Mouse (Mus musculus): ENCODE measurements around the gene Aplp1.

The Aplp1 gene

DNA sequence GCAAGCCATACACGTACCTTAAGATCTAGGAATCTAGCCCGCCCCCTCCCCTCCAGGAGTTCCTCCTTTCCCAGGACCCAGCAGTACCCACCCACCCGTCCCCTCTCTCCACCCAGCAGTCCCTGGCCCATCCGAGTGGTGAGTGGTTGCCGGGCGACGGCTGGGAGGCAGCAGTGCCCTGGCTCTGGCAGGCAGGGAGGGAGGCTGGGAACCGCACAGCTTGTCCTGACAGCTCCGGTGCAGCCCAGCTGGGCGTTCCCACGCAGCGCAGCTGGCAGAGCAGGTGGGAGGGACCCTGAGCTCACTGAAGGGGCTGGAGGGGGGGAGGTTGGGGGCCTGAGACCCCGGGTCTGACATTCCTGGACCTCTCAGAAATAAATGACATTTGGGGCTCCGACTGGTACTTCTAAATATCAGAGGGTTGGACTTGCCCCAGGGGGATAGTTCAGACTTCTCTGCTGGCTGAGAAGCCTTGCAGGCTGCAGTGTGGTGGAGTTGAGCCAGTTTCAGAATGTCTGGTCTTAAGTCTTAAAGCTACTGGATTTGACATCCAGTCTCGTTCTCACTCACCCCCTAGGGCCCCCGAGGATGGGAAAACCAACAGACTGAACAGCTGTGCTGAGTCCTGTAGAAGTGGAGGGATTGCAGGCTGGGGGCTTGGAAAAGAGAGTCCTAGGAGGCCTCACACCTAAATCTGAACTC, 12.4 kb upstream of the Aplp1 start, which contains the start of the genes Kirrel2 and Nphs1:
TSS of gene Kirrel2 (minus strand) at position 62 of the 702 bp plus-strand sequence.
TSS of gene Nphs1 (plus strand) at position 687 of the 702 bp plus-strand sequence.
- DNase-seq (ENCODE audit: low read depth, low spot score) = no peak
- H3K36me3 ChIP-seq (ENCODE audit: control insufficient read depth, insufficient read depth, low read length, poor library complexity, severe bottlenecking) = no peaks in the 10 kb centered on the region
- H3K27me3 ChIP-seq (ENCODE audit: control insufficient read depth, insufficient read depth, low read length, poor library complexity, severe bottlenecking) = no peaks in the 10 kb centered on the region

DNA sequence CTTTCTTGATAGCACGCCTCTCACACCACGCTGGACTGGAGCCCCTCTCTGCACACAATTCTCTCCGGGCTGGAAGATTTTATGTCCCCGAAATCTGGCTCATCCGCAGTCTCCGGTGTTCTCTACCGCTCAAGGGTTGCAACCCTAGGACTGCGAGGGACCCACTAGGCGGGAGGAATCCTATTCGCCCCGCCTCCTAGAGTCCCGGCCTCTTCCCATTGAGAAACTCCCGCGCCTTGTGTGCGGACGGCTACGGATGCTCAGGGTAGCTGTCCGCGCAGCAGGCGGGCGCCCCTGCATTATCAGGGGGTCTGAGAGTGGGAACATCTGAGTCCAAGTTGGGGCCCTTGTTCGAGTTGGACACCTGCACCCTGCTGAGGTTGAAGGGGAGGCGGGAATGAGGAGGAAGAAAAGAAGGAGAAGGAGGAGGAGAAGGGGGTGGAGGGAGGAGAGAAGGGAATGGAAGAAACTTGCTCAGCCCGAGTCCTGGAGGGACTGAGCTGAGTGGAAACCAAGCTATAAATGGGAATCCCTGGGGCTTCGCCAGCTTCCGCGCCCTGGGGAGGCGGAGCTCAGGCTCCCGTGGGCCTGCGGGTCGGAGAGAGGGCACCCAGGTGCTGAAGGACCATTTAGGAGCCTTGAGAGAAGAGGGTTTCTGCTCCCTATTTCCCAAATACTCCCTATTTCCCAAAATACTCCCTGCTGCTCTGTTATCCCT, 11.7 kb upstream of the Aplp1 start:
- no peak for DNase-seq (ENCODE audit: low read depth, low spot score)
- no peaks in the 10 kb centered on the region for H3K27me3 ChIP-seq (ENCODE audit: control insufficient read depth, insufficient read depth, low read length, poor library complexity, severe bottlenecking)
- no peaks in the 10 kb centered on the region for H3K36me3 ChIP-seq (ENCODE audit: control insufficient read depth, insufficient read depth, low read length, poor library complexity, severe bottlenecking)

DNA sequence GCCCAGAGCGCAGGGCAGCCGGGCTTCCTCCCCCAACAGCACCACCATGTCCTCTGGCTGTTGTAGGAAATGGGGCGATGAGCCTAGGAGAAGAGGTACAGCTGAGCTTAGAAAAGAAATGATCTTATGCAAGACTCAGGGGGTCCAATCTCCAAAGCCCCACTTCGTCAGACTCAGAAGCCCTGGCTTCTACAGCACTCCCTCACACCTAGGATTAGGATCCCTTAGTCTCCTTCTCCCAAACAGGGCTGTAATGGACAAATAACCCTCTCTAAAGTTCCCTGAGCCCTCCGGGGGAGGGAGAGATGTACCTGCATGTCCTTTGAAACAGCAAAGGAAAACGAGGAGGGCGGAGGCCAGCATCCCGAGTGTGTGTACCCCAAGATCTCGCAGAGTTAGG, 11.2 kb upstream of the Aplp1 start:
- Histone ChIP-seq H3K36me3 (ENCODE audit: control insufficient read depth, insufficient read depth, low read length, poor library complexity, severe bottlenecking) (no peaks in the 10 kb centered on the region), H3K27me3 (ENCODE audit: control insufficient read depth, insufficient read depth, low read length, poor library complexity, severe bottlenecking) (no peaks in the 10 kb centered on the region)
- no peak for DNase-seq (ENCODE audit: low read depth, low spot score)

DNA sequence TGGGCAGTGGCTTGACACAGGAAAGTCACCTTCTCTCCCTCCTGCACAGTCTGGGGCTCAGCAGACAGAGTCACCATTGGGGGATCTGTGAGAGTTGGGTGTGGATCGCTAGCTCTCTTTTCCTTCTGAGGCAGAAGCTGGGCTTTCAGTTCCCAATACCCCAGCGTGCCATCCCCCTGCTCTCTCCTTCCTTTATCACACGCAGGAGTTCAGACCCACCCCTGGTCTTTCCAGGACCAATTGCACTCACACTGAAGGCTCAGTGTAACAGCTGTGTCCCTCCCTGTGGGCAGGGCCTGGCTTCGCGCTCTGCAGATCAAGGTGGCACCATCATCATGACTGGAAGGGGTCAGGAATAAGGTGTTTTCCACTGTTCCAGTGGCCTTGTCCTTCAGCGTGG, 8.9 kb upstream of the Aplp1 start:
- H3K36me3 ChIP-seq (ENCODE audit: control insufficient read depth, insufficient read depth, low read length, poor library complexity, severe bottlenecking) = no peaks in the 10 kb centered on the region
- no peak for DNase-seq (ENCODE audit: low read depth, low spot score)
- no peaks in the 10 kb centered on the region for H3K27me3 ChIP-seq (ENCODE audit: control insufficient read depth, insufficient read depth, low read length, poor library complexity, severe bottlenecking)

DNA sequence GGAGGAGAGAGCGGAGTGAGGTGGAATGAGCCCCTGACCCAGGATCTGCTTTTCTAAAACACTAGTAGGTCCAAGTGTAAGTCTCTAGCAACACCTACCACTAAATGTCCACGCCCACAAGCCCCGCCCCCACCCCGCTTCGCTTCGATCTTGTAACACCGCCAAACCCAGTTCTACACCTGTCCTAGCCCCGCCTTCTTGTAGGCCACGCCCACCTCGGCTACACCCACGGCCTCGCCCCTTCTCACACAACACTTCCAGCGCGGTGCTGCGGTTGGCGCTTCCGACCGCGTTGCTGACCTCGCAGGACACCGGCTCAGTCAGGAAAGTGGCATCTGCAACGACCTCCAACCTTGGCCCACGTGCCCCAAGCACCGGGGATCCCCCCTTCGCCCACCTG, 8.4 kb upstream of the Aplp1 start:
- H3K36me3 ChIP-seq (ENCODE audit: control insufficient read depth, insufficient read depth, low read length, poor library complexity, severe bottlenecking) = no peaks in the 10 kb centered on the region
- DNase-seq (ENCODE audit: low read depth, low spot score) = peak; percentile 76
- H3K27me3 ChIP-seq (ENCODE audit: control insufficient read depth, insufficient read depth, low read length, poor library complexity, severe bottlenecking) = no peaks in the 10 kb centered on the region

DNA sequence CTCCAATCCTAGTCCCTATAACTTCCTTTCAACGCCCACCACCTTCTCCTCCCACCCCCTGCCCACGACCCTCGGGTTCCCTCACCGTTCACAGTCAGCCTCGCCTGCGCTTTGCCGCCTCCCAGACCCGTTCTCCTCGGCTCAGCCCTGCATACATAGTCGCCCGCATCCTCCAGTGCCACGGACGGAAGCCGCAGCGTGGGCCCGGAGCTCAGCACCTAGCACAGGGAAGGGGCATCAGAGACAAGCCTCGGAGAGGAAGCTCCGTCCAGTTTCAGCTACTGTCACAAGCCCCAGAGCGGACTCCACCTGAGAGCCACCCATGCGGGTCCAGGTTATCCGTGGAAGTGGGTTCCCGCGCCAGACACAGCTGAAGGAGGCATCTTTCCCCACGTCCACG, 8.0 kb upstream of the Aplp1 start:
- no peaks in the 10 kb centered on the region for H3K36me3 ChIP-seq (ENCODE audit: control insufficient read depth, insufficient read depth, low read length, poor library complexity, severe bottlenecking)
- DNase-seq (ENCODE audit: low read depth, low spot score) = no peak
- H3K27me3 ChIP-seq (ENCODE audit: control insufficient read depth, insufficient read depth, low read length, poor library complexity, severe bottlenecking) = no peaks in the 10 kb centered on the region

DNA sequence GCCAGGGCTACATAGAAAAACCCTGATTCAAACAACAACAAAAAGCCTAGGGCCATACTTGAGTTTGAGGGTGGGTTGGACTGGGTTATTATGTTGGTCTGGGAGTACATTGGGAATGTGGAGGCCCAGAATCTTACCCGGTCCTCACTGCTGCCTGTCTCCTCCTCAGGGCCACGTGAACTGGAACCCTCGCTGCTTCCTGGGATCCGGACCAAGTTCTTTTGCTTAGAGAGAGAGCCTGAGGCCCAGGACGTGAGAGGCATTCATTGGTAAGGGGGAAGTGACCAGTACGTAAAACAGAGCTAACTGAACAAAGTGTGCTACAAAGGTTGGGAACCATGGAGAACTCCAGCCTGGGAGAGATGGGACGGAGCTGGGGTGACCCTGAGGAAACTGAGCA, 4.9 kb upstream of the Aplp1 start:
- Histone ChIP-seq H3K27me3 (ENCODE audit: control insufficient read depth, insufficient read depth, low read length, poor library complexity, severe bottlenecking) (0 out of 2 replicates have a peak, but pooled peaks cover 3% of the 10 kb centered on the region), H3K36me3 (ENCODE audit: control insufficient read depth, insufficient read depth, low read length, poor library complexity, severe bottlenecking) (no peaks in the 10 kb centered on the region)
- no peak for DNase-seq (ENCODE audit: low read depth, low spot score)

DNA sequence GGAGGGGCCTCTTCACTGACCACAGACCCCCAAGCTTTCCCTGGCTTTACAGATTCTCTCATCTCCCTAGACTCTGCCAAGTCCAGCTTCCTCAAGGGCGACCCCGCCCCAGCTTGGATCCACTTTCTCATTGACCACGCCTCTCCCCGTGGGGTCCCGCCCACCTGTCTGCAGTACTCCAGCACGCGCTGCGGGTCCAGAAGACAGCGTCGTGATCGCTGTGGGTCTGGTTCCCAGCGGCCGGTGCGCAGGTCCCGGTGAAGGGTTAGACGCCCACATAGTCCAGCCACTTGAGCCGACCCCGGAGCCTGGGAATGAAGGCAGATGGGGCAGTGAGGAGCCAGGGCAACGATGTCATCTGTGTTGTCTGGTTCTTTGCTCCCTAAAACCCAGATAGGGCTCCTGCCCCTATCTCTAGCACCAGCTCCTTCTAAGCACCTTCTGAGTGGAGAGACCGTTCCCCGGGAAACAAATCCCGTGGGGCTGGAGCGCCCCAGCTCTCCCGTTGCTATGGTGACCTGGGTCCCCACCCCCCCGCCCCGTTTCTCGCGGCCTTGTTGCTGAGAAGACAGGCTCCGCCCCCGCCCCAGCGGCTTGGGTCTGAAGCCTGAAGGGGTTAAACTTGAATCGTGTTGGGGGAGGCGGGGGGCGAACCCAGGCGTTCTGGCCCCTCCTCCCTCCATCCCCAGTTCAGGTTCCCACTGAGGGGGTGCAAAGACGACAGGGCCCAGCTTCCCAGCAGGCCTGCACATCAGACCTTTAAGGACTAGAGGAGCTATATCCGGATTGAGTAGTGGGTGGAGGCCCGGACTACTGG, 973 bp downstream of the Aplp1 start:
- DNase-seq (ENCODE audit: low read depth, low spot score) = no peak
- Histone ChIP-seq H3K36me3 (ENCODE audit: control insufficient read depth, insufficient read depth, low read length, poor library complexity, severe bottlenecking) (no peaks in the 10 kb centered on the region), H3K27me3 (ENCODE audit: control insufficient read depth, insufficient read depth, low read length, poor library complexity, severe bottlenecking) (0 out of 2 replicates have a peak, but pooled peaks cover 3% of the 10 kb centered on the region)

DNA sequence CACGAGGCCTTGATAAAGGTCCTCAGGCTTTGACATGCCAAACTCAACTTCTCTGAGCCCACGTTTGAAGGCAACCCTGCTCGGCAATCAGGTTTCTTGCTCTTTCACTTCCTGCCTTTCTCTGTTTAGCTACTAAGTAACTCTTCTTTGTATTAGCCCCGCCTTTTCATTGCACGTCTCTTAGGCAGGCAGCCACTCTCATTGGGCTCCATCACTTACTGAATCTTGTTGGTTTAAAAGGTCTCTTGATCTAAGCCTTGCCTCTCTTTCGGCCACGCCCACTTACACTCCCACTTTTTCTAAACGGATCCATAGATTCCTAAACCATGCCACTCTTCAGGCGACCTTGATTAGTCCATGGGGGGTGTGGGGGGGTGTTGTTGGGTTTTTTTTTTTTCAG, 1.6 kb downstream of the Aplp1 start:
- 0 out of 2 replicates have a peak, but pooled peaks cover 3% of the 10 kb centered on the region for H3K27me3 ChIP-seq (ENCODE audit: control insufficient read depth, insufficient read depth, low read length, poor library complexity, severe bottlenecking)
- DNase-seq (ENCODE audit: low read depth, low spot score) = peak; percentile 47
- H3K36me3 ChIP-seq (ENCODE audit: control insufficient read depth, insufficient read depth, low read length, poor library complexity, severe bottlenecking) = no peaks in the 10 kb centered on the region

DNA sequence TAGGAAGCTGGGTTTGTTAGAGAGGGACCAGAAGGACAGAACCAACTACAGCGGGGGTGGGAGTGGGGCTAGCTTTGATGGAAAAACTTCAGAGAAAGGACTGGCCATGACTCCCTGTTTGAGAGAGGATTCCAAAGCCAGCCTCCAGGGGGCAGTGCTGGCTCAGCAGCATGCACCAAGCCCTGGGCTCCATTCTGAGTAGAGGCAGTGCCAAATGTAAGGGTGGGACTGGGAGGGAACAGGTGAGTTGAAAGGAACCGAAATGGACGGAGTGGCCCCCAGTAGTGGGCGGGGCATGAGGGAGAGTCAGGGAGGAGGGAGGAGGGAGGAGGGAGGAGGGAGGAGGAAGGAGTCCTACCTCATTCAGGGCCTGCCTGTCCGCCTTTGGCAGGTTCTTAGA, 4.6 kb downstream of the Aplp1 start:
- Histone ChIP-seq H3K36me3 (ENCODE audit: control insufficient read depth, insufficient read depth, low read length, poor library complexity, severe bottlenecking) (no peaks in the 10 kb centered on the region), H3K27me3 (ENCODE audit: control insufficient read depth, insufficient read depth, low read length, poor library complexity, severe bottlenecking) (0 out of 2 replicates have a peak, but pooled peaks cover 2% of the 10 kb centered on the region)
- DNase-seq (ENCODE audit: low read depth, low spot score) = peak; percentile 77

DNA sequence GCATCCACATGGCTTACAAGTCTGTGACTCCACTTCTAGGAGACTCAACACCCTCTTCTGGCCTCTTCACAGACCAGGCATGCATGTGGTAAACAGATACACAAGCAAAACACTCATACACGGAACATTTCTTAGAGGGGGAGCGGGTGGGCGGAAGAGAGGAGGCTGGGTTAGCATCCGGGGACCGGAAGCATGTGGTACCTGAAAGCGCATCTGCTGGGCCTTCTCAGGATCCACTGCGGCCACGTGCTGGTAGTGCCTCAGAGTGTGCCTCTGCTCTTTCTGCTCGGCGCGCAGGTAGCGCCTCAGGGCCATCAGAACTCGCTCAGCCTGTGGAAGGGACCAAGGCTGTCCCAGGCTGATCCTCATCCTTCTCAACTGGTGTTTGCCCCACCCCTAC, 5.6 kb downstream of the Aplp1 start:
- H3K27me3 ChIP-seq (ENCODE audit: control insufficient read depth, insufficient read depth, low read length, poor library complexity, severe bottlenecking) = no peaks in the 10 kb centered on the region
- DNase-seq (ENCODE audit: low read depth, low spot score) = no peak
- H3K36me3 ChIP-seq (ENCODE audit: control insufficient read depth, insufficient read depth, low read length, poor library complexity, severe bottlenecking) = no peaks in the 10 kb centered on the region

DNA sequence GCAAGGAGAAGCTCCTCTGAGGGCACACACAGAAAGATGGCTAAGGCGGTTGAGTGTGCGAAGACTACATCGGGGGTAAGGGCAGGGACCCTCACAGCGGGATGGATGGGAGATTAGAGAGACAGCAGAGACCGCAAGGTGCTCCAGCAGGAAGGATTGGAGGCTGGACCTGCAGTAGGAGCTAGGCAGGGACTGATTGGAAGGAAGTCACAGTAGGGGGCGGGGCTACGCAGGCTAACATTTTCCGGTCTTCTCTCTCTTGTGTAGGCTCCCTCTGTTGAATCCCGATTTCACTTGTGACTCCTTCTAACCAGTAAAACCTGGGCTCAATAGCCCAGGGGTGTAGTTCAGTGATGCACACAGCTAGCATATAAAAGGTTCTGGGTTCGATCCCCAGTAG, 8.5 kb downstream of the Aplp1 start:
- no peaks in the 10 kb centered on the region for H3K36me3 ChIP-seq (ENCODE audit: control insufficient read depth, insufficient read depth, low read length, poor library complexity, severe bottlenecking)
- no peak for DNase-seq (ENCODE audit: low read depth, low spot score)

DNA sequence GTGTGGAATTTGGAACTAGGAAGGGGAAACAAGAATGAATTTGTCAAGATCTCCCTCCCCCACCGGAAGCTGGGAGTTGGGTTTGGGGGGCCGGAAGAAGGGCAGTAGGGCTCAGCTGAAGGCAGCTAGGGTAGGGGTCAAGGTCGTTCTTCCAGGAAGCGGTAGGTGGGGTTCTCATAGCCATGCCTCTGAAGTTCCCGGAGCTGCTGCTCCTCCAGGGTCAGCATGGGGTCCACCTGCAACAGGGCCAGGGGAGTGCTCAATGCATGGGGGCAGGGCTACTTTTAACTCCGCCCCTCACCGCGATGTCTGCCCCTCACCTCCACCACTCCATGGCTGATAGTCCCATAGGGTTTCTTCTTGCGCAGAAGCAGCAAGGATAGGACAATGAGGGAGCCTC, 10.2 kb downstream of the Aplp1 start:
- H3K27me3 ChIP-seq (ENCODE audit: control insufficient read depth, insufficient read depth, low read length, poor library complexity, severe bottlenecking) = no peaks in the 10 kb centered on the region
- H3K36me3 ChIP-seq (ENCODE audit: control insufficient read depth, insufficient read depth, low read length, poor library complexity, severe bottlenecking) = no peaks in the 10 kb centered on the region
- no peak for DNase-seq (ENCODE audit: low read depth, low spot score)

More for the DNA sequence above, 8.5 kb downstream of the Aplp1 start:
- H3K27me3 ChIP-seq (ENCODE audit: control insufficient read depth, insufficient read depth, low read length, poor library complexity, severe bottlenecking) = no peaks in the 10 kb centered on the region

DNA sequence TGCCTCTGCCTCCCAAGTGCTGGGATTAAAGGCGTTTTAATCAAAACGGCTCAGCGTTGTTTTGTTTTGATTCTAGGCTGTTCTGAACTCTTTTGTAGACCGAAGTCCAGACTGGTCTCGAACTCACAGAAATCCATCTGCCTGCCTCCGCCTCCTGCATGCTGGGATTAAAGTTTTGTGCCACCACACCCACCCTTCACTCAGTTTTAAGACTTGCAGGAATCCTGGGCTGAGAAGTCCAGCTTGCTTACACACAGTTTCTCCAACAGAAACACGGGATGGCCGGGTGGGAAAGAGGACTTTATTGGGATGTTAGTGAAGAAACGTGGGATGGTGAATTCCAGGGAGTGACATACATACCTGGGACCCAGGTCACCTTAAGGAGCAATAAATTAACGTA, 10.6 kb downstream of the Aplp1 start:
- DNase-seq (ENCODE audit: low read depth, low spot score) = no peak
- no peaks in the 10 kb centered on the region for H3K36me3 ChIP-seq (ENCODE audit: control insufficient read depth, insufficient read depth, low read length, poor library complexity, severe bottlenecking)
- H3K27me3 ChIP-seq (ENCODE audit: control insufficient read depth, insufficient read depth, low read length, poor library complexity, severe bottlenecking) = no peaks in the 10 kb centered on the region

DNA sequence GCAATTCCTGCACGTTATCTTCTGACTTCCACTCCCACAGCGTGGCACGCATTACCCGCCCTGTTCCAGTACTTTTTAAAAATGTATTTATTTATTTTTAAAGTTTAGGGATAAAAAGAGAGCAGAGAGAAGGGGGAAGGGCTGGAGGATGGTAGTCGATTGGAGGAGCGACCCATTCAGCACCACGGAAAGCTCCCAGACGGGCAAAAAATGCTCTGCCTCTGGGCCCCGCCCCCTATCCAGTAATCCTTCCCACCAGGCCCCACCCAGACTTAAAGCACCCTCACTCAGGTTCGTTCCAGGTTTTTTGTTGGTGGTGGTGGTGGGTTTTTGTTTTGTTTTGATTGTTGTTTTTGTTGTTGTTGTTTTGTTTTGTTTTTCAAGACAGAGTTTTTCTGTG, 11.1 kb downstream of the Aplp1 start:
- H3K36me3 ChIP-seq (ENCODE audit: control insufficient read depth, insufficient read depth, low read length, poor library complexity, severe bottlenecking) = no peaks in the 10 kb centered on the region
- H3K27me3 ChIP-seq (ENCODE audit: control insufficient read depth, insufficient read depth, low read length, poor library complexity, severe bottlenecking) = no peaks in the 10 kb centered on the region
- DNase-seq (ENCODE audit: low read depth, low spot score) = peak; percentile 47

Measured in splenic B cell, adult 2 months (primary cell).